Mouse (Mus musculus) cerebellum, adult 2 months (tissue): ENCODE results near the gene Col8a2.

Experiments
- CTCF ChIP-seq: fragments of 200-500 bp; IDR thresholded peaks from 2 replicates; pipeline ENCODE4 v1.5.1; 2011; ENCODE audit warnings: low read depth, mild to moderate bottlenecking, control low read depth, low read length, moderate library complexity, borderline replicate concordance; ENCODE audit not compliant: insufficient read depth
- POLR2A ChIP-seq: fragments of 200-500 bp; IDR thresholded peaks from 2 replicates; pipeline ENCODE4 v1.6.1; 2011; ENCODE audit warnings: low read length, control low read depth, borderline replicate concordance; ENCODE audit not compliant: insufficient read depth

- no peak for TF ChIP-seq POLR2A
- no peak for TF ChIP-seq CTCF
Observed at GRCm38 (mm10) chr4:126278961-126279360, 7.6 kb upstream of the Col8a2 start.
